Mouse (Mus musculus): ENCODE results near the gene Ajuba. TPM values are rescaled to one million over a fixed set of nuclear protein-coding genes. Genes with fewer than 3 reads are reported as not detected.

Gene Ajuba
- total and polyA plus RNA-seq, 3 experiments = not detected

GRCm38 (mm10) chr14:54607226-54607625 lies 29.9 kb upstream of the Ajuba start:
- Histone ChIP-seq H3K4me1 (ENCODE audit: insufficient read depth, low read depth, low read length) (peaks cover 40% of the 10 kb centered on the region), H3K4me3 (ENCODE audit: low read depth, low read length) (no peak overlapping the region), H3K9me3 (replicated peaks) (no peaks in the 10 kb centered on the region), H3K27me3 (ENCODE audit: insufficient read depth, low read length) (no peaks in the 10 kb centered on the region), H3K36me3 (replicated peaks) (peaks cover 25% of the 10 kb centered on the region)
- TF ChIP-seq GATA1 (IDR thresholded peaks at IDR 0.05; ENCODE audit: borderline replicate concordance, low read length) (no peak), GATA2 (IDR thresholded peaks at IDR 0.05; ENCODE audit: borderline replicate concordance, low read depth, low read length) (no peak), POLR2AphosphoS5 (IDR thresholded peaks at IDR 0.05; ENCODE audit: insufficient replicate concordance, low read depth, low read length) (no peak), TAL1 (conservative IDR thresholded peaks at IDR 0.05; ENCODE audit: low read depth, low read length) (no peak), CTCF (IDR thresholded peaks at IDR 0.05; ENCODE audit: low read depth, low read length) (no peak)
- ATAC-seq (ENCODE audit: extremely low read depth, insufficient number of reproducible peaks, low FRiP score, poor library complexity, severe bottlenecking) = no peak
- DNase-seq (ENCODE audit: low spot score) = no peak

GRCm38 (mm10) chr14:54605752-54606321 lies 28.5 kb upstream of the Ajuba start, which contains the start of gene 4931414P19Rik:
Gene 4931414P19Rik (minus strand): TSS chr14:54605993.
- peak; percentile 81 for DNase-seq (ENCODE audit: low spot score)
- peaks cover 11% of the 10 kb centered on the region for H3K36me3 ChIP-seq (replicated peaks)
- TF ChIP-seq TAL1 (conservative IDR thresholded peaks at IDR 0.05; ENCODE audit: low read depth, low read length) = no peak
- no peak for TF ChIP-seq GATA1 (IDR thresholded peaks at IDR 0.05; ENCODE audit: borderline replicate concordance, low read length)
- TF ChIP-seq POLR2AphosphoS5 (IDR thresholded peaks at IDR 0.05; ENCODE audit: insufficient replicate concordance, low read depth, low read length) = no peak
- no peak for TF ChIP-seq GATA2 (IDR thresholded peaks at IDR 0.05; ENCODE audit: borderline replicate concordance, low read depth, low read length)
- TF ChIP-seq CTCF (IDR thresholded peaks at IDR 0.05; ENCODE audit: low read depth, low read length) = no peak

GRCm38 (mm10) chr14:54603686-54604085 lies 26.3 kb upstream of the Ajuba start:
- no peak for DNase-seq (ENCODE audit: low spot score)
- TF ChIP-seq GATA2 (IDR thresholded peaks at IDR 0.05; ENCODE audit: borderline replicate concordance, low read depth, low read length) = no peak
- no peak for TF ChIP-seq GATA1 (IDR thresholded peaks at IDR 0.05; ENCODE audit: borderline replicate concordance, low read length)
- no peak for TF ChIP-seq CTCF (IDR thresholded peaks at IDR 0.05; ENCODE audit: low read depth, low read length)
- no peak for TF ChIP-seq TAL1 (conservative IDR thresholded peaks at IDR 0.05; ENCODE audit: low read depth, low read length)
- no peak for TF ChIP-seq POLR2AphosphoS5 (IDR thresholded peaks at IDR 0.05; ENCODE audit: insufficient replicate concordance, low read depth, low read length)
- Histone ChIP-seq H3K36me3 (replicated peaks) (peaks cover 5% of the 10 kb centered on the region), H3K4me3 (ENCODE audit: low read depth, low read length) (peak overlapping the region; percentile 76), H3K27me3 (ENCODE audit: insufficient read depth, low read length) (no peaks in the 10 kb centered on the region), H3K9me3 (replicated peaks) (no peaks in the 10 kb centered on the region), H3K4me1 (ENCODE audit: insufficient read depth, low read depth, low read length) (peaks cover 45% of the 10 kb centered on the region)
- no peak for ATAC-seq (ENCODE audit: extremely low read depth, insufficient number of reproducible peaks, low FRiP score, poor library complexity, severe bottlenecking)

More at GRCm38 (mm10) chr14:54605752-54606321, 28.5 kb upstream of the Ajuba start, which contains the start of gene 4931414P19Rik:
- Histone ChIP-seq H3K4me1 (ENCODE audit: insufficient read depth, low read depth, low read length) (peaks cover 47% of the 10 kb centered on the region), H3K4me3 (ENCODE audit: low read depth, low read length) (peak within 1 kb of the TSS; percentile 66), H3K9me3 (replicated peaks) (no peaks in the 10 kb centered on the region), H3K27me3 (ENCODE audit: insufficient read depth, low read length) (no peaks in the 10 kb centered on the region)
- no peak for ATAC-seq (ENCODE audit: extremely low read depth, insufficient number of reproducible peaks, low FRiP score, poor library complexity, severe bottlenecking)

- DNase-seq (ENCODE audit: low spot score) (peak; percentile 97), ATAC-seq (ENCODE audit: extremely low read depth, insufficient number of reproducible peaks, low FRiP score, poor library complexity, severe bottlenecking) (peak; percentile 96)
- no peaks in the 10 kb centered on the region for H3K9me3 ChIP-seq (replicated peaks)
- H3K36me3 ChIP-seq (replicated peaks) = peaks cover 5% of the 10 kb centered on the region
- no peaks in the 10 kb centered on the region for H3K27me3 ChIP-seq (ENCODE audit: insufficient read depth, low read length)
- peak overlapping the region; percentile 76 for H3K4me3 ChIP-seq (ENCODE audit: low read depth, low read length)
- H3K4me1 ChIP-seq (ENCODE audit: insufficient read depth, low read depth, low read length) = peaks cover 45% of the 10 kb centered on the region
- TF ChIP-seq POLR2AphosphoS5 (IDR thresholded peaks at IDR 0.05; ENCODE audit: insufficient replicate concordance, low read depth, low read length) = no peak
- TF ChIP-seq TAL1 (conservative IDR thresholded peaks at IDR 0.05; ENCODE audit: low read depth, low read length) = no peak
- no peak for TF ChIP-seq GATA2 (IDR thresholded peaks at IDR 0.05; ENCODE audit: borderline replicate concordance, low read depth, low read length)
- TF ChIP-seq CTCF (IDR thresholded peaks at IDR 0.05; ENCODE audit: low read depth, low read length) = no peak
- no peak for TF ChIP-seq GATA1 (IDR thresholded peaks at IDR 0.05; ENCODE audit: borderline replicate concordance, low read length)
Measured at GRCm38 (mm10) chr14:54603038-54603654, 25.8 kb upstream of the Ajuba start.

- ATAC-seq (ENCODE audit: extremely low read depth, insufficient number of reproducible peaks, low FRiP score, poor library complexity, severe bottlenecking) (no peak), DNase-seq (ENCODE audit: low spot score) (no peak)
- TF ChIP-seq CTCF (IDR thresholded peaks at IDR 0.05; ENCODE audit: low read depth, low read length) = no peak
- TF ChIP-seq TAL1 (conservative IDR thresholded peaks at IDR 0.05; ENCODE audit: low read depth, low read length) = no peak
- no peak for TF ChIP-seq GATA2 (IDR thresholded peaks at IDR 0.05; ENCODE audit: borderline replicate concordance, low read depth, low read length)
- TF ChIP-seq POLR2AphosphoS5 (IDR thresholded peaks at IDR 0.05; ENCODE audit: insufficient replicate concordance, low read depth, low read length) = no peak
- TF ChIP-seq GATA1 (IDR thresholded peaks at IDR 0.05; ENCODE audit: borderline replicate concordance, low read length) = no peak
- Histone ChIP-seq H3K9me3 (replicated peaks) (no peaks in the 10 kb centered on the region), H3K36me3 (replicated peaks) (peaks cover 6% of the 10 kb centered on the region), H3K4me1 (ENCODE audit: insufficient read depth, low read depth, low read length) (peaks cover 42% of the 10 kb centered on the region), H3K4me3 (ENCODE audit: low read depth, low read length) (peak overlapping the region; percentile 76; the same call in 1 of the 2 replicates), H3K27me3 (ENCODE audit: insufficient read depth, low read length) (no peaks in the 10 kb centered on the region)
Measured at GRCm38 (mm10) chr14:54602613-54603012, 25.3 kb upstream of the Ajuba start.

- ATAC-seq (ENCODE audit: extremely low read depth, insufficient number of reproducible peaks, low FRiP score, poor library complexity, severe bottlenecking) = no peak
- Histone ChIP-seq H3K27me3 (ENCODE audit: insufficient read depth, low read length) (no peaks in the 10 kb centered on the region), H3K4me1 (ENCODE audit: insufficient read depth, low read depth, low read length) (peaks cover 38% of the 10 kb centered on the region), H3K9me3 (replicated peaks) (no peaks in the 10 kb centered on the region), H3K36me3 (replicated peaks) (peaks cover 6% of the 10 kb centered on the region), H3K4me3 (ENCODE audit: low read depth, low read length) (no peak overlapping the region)
- no peak for DNase-seq (ENCODE audit: low spot score)
- TF ChIP-seq GATA1 (IDR thresholded peaks at IDR 0.05; ENCODE audit: borderline replicate concordance, low read length) (no peak), POLR2AphosphoS5 (IDR thresholded peaks at IDR 0.05; ENCODE audit: insufficient replicate concordance, low read depth, low read length) (no peak), CTCF (IDR thresholded peaks at IDR 0.05; ENCODE audit: low read depth, low read length) (no peak), TAL1 (conservative IDR thresholded peaks at IDR 0.05; ENCODE audit: low read depth, low read length) (no peak), GATA2 (IDR thresholded peaks at IDR 0.05; ENCODE audit: borderline replicate concordance, low read depth, low read length) (no peak)
Measured at GRCm38 (mm10) chr14:54601601-54602000, 24.2 kb upstream of the Ajuba start.
